Mouse (Mus musculus) thymus, postnatal 4 days (tissue): Measurements from ENCODE around the gene Slc44a1.

Experiments
- DNase-seq: peaks from one replicate; pipeline ENCODE4 v3.0.0; 2021

Slc44a1 gene

DNA sequence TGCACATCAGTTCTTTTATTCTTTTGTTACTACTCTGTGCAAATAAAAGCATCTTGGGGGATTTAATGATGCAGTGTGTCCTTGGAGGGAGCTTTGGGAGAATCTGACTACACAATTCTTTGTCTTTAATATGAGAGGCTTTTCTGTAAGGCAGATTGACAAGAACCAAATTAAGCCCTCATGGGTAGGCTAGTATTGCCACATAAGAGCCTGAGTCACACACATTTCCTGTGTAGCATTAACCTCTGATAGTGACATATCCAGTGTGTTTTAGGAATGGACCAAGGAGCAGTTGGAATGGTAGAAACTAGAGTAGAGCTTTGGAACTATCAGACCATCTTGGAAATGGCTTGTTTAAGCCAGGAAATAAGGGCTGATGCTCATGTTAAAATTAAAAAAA lies 33.9 kb downstream of the Slc44a1 start:
- DNase-seq = no peak

DNA sequence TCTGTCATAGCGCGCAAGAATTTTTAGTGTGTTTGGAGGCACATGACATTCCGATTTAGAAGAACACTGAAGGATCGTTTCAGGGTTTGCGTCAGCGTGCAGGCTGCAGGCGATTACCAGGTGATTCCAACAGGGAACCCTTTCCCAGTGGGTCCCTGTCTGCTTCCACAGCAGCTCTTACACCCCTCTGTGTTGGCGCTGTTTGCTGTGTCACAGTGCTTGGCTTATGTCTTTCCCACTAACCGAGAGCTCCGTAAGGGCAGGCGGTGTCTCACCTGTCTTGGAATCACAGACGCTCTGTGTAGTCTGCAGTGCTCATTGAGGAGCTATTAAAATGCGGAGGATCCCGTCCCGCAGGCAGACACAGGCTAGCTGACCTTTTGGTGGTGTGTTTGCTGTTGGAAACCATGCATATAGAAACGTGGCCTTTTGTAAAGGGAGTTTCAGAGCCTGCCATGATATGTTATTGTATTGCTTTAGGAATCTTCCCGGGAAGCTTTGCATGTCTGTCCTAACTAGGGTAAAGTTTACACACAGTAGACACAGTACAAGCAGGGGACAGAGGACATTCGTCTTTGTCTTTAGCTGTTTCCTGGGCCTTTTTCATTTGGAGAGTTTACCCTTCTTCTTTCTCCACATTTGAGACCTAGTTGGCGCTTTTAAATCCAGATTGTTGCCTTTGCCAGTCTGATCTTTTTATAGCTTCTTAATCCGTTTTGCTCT lies 35.2 kb downstream of the Slc44a1 start:
- no peak for DNase-seq

GRCm38 (mm10) chr4:53478644-53479043 lies 38.4 kb downstream of the Slc44a1 start:
- no peak for DNase-seq

DNA sequence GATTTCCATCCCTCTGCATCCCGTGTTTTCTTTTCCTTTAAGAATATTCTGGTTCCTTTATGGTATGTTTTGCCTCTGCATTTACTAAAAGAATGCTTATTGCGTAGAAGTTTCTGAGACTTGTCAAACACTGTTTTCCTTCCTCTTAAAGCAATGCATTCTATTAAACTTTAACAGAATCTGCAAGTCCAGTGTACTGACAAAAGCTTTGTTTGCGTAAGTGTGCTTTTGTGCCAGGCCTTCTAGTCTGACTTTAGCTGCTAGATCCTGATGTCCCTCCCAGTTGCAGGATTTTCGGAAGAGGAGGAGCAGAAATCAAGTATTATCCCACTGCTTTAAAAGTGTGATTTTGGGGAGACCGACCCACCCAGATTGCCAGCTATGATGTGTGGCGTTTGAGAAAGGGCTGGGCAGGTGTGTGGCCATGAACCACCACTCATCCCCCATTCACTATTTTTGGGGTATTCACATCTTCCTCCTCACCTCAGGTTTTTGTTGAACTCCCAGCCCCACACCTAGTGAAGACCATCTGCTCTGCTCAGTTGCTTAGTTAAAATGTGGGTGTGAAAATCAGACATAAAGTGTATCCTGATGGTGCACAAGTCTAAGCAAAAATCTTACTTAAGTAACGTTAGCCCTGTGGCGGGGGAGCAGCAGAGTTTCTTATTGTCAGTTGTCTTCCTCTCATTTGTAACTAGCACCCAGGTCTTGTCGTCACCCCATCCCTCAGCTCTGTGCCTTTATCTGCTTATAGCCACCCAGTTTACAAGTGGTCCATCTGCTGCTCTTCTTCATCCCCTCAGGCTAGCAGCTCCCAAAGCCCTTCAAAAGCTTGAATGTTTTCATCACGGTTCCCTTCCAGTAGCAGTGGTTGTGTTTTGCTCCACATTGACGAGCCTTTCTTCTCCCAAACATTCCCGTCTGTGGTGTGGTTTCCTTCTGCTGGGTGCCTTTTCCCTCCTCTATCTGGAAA lies 47.3 kb downstream of the Slc44a1 start:
- DNase-seq = no peak

DNA sequence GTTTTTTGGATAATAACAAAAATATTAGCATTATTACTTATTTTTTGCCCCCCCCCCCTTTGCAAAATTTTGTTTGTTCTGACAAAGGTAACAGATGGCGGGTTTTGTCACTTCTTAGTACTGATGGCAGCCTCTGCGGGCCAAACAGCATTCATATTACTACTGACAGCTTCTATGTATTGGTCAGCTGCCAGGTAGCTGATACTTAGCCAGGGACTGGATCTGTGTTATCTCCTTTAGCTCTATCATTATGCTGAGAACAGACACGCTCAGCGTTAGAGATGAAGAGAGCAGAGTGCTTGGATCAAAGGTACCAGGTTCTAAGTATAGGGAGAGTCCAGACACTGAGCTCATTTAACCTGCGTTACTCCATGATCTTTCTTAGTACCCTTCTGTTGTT lies 48.6 kb downstream of the Slc44a1 start:
- DNase-seq = no peak

GRCm38 (mm10) chr4:53490371-53490770 lies 50.2 kb downstream of the Slc44a1 start:
- no peak for DNase-seq

GRCm38 (mm10) chr4:53491269-53491668 lies 51.1 kb downstream of the Slc44a1 start:
- DNase-seq = no peak

DNA sequence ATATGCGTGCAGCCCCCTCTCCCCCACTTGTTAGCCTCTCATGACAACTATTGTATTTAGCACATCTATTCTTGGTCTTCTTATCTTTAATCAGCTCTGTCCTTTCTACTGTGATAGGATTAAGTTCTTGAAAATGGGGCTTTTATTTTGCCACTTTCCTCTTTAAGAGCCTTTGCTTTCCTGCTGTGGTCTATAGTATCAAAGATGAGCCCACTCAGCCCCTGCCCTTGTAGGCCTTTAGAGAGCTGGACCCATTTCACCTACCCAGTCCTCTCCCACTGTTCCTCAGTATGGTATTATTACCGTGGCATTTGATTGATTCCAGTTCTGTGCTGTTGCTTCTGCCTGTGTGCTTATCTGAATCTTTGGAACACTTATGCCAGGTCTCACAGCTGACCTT lies 55.4 kb downstream of the Slc44a1 start:
- no peak for DNase-seq

GRCm38 (mm10) chr4:53502764-53503163 lies 62.6 kb downstream of the Slc44a1 start:
- no peak for DNase-seq

GRCm38 (mm10) chr4:53512131-53512916 lies 72.1 kb downstream of the Slc44a1 start:
- no peak for DNase-seq

DNA sequence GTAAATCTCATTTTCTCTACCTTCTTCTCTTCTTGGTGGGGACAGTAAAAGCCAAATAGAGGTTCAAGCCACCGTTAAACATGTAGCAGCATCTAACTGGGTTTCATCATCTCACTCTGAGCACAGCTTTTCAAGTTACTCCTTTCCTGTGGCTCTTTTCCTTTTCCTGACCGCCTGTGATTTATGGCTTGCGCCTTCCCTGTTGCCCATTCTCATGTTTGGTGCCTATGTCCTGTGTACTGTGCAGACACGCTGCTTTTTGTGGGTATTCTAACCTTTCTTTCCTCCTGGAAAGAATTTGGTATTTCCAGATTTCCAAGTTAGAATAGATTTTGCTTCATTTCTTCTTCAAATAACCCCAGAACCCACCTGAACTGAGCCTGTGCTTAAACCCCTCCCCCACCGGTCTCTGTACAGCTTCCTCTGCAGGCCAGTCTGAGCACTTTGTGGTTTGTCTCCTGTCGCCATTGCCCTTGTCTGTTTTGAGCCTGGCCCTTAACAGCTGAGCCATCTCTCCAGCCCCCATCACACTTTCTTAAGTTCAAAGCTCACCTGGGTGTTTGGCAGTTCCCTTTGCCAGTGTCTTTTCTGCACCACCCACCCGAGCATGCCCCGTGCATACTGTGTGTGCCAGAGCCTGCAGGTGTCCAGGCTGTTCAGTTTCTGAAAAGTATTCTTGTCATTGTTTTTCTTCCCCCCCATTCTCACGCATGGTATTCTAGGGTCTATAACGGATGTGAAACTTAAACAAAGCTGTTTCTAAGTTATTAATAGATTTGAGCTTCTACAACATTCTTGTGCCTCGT lies 73.3 kb downstream of the Slc44a1 start:
- DNase-seq = peak; percentile 45

DNA sequence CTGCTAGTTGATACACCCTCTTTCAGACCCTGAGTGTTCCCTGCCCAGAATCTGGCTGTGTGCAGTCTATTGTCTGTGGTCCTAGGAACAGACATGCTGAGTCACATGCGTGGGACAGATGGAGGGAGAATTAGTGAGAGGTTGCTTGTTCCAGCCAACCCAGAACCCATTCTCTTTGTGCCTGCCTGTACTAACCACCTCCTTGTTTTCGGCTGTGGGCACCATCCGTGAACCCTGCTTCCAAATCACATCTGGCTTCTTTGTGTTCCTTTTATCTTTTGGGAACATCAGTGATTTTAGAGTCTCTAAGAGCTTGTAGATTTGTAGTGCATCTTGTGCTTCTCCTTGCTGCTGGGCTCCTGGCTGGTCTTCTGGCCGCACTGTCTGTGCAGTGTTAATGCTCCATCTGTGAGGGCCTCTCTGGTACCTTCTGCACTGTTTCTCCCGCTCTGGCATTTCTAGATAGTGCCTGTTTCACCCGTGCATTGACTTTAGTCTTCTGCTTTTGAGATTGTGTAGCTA lies 75.9 kb downstream of the Slc44a1 start:
- DNase-seq = no peak

GRCm38 (mm10) chr4:53519429-53519828 lies 79.2 kb downstream of the Slc44a1 start:
- DNase-seq = no peak

GRCm38 (mm10) chr4:53521028-53521427 lies 80.8 kb downstream of the Slc44a1 start:
- no peak for DNase-seq

GRCm38 (mm10) chr4:53522655-53523054 lies 82.4 kb downstream of the Slc44a1 start:
- DNase-seq = no peak

- no peak for DNase-seq
These were observed 85.3 kb downstream of the Slc44a1 start for GRCm38 (mm10) chr4:53525503-53525902.

DNA sequence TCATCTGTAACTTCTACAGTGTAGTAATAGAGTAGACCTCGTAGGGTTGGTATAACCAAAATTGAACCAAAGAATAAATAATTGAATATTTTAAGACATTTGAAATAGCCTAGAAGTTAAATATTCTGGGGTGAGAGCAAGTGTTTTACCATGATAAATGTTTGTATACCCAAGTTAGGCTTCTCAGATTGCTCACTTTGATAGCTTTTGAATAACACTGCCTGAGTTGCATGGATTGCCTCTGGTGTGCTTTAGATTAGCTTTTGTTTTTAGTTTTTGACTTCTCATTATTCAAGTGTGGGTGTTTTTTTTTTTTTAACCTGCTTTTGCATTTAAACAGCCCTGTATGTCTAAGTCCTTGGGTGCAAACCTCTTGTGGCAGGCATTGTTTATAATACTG lies 85.8 kb downstream of the Slc44a1 start:
- DNase-seq = no peak

DNA sequence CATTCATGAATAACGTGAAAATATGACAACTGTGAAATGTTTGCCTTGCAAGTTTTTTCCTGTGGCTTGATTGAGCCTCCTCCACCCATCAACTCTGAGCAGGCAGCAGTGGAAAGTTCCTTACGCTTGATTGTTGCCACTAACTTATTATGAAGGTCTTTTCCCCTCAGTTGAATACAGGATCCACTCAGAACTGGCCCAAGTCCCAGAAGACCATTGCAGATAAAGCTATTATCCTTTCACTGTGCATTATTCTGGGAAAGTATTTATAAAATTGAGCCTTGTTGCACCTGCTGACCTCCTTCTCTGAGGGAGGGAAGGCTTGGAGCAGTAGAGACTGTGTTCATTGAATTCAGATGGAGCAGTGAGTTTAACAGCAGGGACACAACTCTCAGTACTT lies 86.2 kb downstream of the Slc44a1 start:
- no peak for DNase-seq

DNA sequence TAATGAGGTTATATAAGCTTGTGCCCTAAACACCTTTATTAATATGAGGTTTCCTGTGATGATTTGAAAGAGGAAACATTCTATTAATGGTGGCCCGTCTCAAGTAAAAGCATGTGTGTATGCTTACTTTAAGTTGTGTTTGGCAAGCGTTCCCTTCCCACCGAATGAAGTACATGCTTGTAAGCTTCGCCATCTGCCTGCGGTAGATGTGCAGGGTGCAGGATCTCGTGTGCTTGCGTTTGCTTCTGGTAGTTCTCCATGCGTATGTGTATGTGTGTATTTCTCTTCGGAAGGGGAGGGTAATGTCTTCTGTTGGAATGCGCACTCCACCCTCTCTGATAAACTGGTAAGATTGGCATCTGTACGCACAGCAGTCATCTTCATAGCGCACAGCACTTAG lies 95.6 kb downstream of the Slc44a1 start:
- no peak for DNase-seq

GRCm38 (mm10) chr4:53537101-53537500 lies 96.9 kb downstream of the Slc44a1 start:
- no peak for DNase-seq

DNA sequence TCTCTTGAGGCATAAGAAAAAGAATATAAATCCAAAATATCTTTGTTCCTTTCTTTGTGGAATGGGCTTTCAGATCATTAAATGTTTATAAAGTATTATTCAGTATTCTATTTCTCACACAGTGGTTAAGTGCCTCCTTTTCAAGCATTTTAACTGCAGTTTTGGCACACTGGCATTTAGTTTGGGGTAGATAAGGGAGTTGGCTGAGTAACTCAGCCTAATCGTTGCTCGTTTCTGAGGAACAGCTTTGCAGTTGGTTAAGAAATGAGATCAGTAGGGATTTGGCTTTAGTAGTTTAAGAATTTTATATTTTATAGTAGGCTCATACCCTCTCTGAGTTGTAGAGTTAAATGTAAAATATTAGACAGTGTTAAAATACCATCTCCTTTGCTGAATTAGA lies 97.3 kb downstream of the Slc44a1 start:
- DNase-seq = no peak

GRCm38 (mm10) chr4:53538600-53538999 lies 98.4 kb downstream of the Slc44a1 start:
- no peak for DNase-seq
